In genomic region chr13:20416691-20417660, GRCm38 (mm10) we compare ENCODE assay signal across 21 mouse cellular contexts.
"Had no signal": no experiment of that assay in that cellular context is flagged by ENCODE, and none has a peak within 500 bp of the region (broad histone marks: within the 10 kb centered on the region; RNA-seq: fewer than 3 reads in every experiment).

No protein-coding gene starts in this region.

- H3K9ac ChIP-seq: intestine, embryonic 15.5 days; kidney, embryonic 15.5 days; limb, embryonic 12.5 days; limb, embryonic 15.5 days; liver, embryonic 14.5 days; liver, postnatal 0 days; lung, embryonic 14.5 days; stomach, embryonic 15.5 days had no signal

- DNase-seq: kidney, adult 11 months; kidney, adult 8-10 months; kidney, postnatal 10 days; kidney, postnatal 4 days; left cerebral cortex, postnatal 4 days; liver, postnatal 0 days; lung, embryonic 14.5 days; lung, postnatal 36 days; midbrain, embryonic 14.5 days; right cerebral cortex, postnatal 25 days; spleen, adult 18-20 months; thymus, postnatal 25 days had no signal

- H3K4me3 ChIP-seq: intestine, embryonic 15.5 days; kidney, embryonic 15.5 days; limb, embryonic 12.5 days; limb, embryonic 15.5 days; megakaryocyte, embryonic 14.5 days; stomach, embryonic 15.5 days had no signal

- H3K9me3 ChIP-seq: intestine, embryonic 15.5 days; kidney, embryonic 15.5 days; limb, embryonic 12.5 days; limb, embryonic 15.5 days; megakaryocyte, embryonic 14.5 days; stomach, embryonic 15.5 days had no signal

- H3K4me2 ChIP-seq: intestine, embryonic 15.5 days; kidney, embryonic 15.5 days; limb, embryonic 12.5 days; limb, embryonic 15.5 days; liver, embryonic 11.5 days; lung, embryonic 14.5 days; stomach, embryonic 15.5 days had no signal

- ATAC-seq: liver, postnatal 0 days; lung, postnatal 0 days had no signal

- H3K27ac ChIP-seq: intestine, embryonic 15.5 days; kidney, embryonic 15.5 days; limb, embryonic 12.5 days; limb, embryonic 15.5 days; liver, embryonic 14.5 days; stomach, embryonic 15.5 days had no signal

- H3K27me3 ChIP-seq: intestine, embryonic 15.5 days; kidney, embryonic 15.5 days; limb, embryonic 12.5 days; limb, embryonic 15.5 days; megakaryocyte, embryonic 14.5 days; stomach, embryonic 15.5 days had no signal

- H3K36me3 ChIP-seq: intestine, embryonic 15.5 days; kidney, embryonic 15.5 days; limb, embryonic 12.5 days; limb, embryonic 15.5 days; stomach, embryonic 15.5 days had no signal

- H3K4me1 ChIP-seq: intestine, embryonic 15.5 days; kidney, embryonic 15.5 days; limb, embryonic 12.5 days; limb, embryonic 15.5 days; megakaryocyte, embryonic 14.5 days; stomach, embryonic 15.5 days had no signal
